Mouse (Mus musculus): ENCODE results near the gene Amotl2.

Gene Amotl2

DNA sequence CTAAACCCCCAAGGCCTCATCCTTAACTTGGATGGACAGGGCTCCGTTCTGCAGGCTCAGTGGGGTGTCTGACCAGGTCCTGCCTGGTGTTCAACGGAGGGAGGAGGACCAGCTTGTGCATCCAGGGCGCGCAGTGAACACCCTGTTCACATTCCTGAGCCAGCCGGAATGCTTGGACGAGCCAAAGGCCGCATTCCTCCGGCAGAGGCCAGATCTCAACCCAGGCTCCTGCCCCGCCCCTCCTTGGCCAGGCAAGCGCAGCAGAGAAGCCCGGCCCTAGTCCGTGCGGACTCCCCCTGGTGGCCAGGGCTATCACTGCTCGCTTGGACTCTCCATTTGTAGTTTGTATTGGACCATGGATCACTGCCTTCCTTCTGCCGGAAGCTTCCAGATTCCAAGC lies 63.0 kb downstream of the Amotl2 start:
- peak; percentile 96 for DNase-seq (ENCODE audit: low spot score)

Data from urinary bladder, postnatal 14 days (tissue).